Mouse (Mus musculus) adrenal gland, postnatal 10 days (tissue): Measurements from ENCODE around the gene Gm28048. TPM values are rescaled to one million over a fixed set of nuclear protein-coding genes. Genes with fewer than 3 reads are reported as not detected.
A peak's percentile ranks its signal among the peaks of the same experiment; 100 is the strongest.

Experiments
- DNase-seq: peaks from one replicate; pipeline ENCODE4 v3.0.0; 2021; ENCODE audit warnings: mixed read lengths
- total RNA-seq, 2 experiments: library from RNA; stranded (reverse); gene quantifications; 2 replicates each; pipeline ENCODE4 v1.2.3; 2021

Gm28048 gene
- total RNA-seq, 2 experiments from 2014 or later, result 27.1 to 33.0 TPM

- no peak for DNase-seq
Observed at GRCm38 (mm10) chr11:22989786-22990185, 7.9 kb upstream of the Gm28048 start.

- peak; percentile 62 for DNase-seq
Observed at GRCm38 (mm10) chr11:22987357-22987756, 5.5 kb upstream of the Gm28048 start.

GRCm38 (mm10) chr11:22985510-22985909 is 3.6 kb upstream of the Gm28048 start:
- no peak for DNase-seq

- DNase-seq, result no peak
Observed at GRCm38 (mm10) chr11:22982846-22983245, 956 bp upstream of the Gm28048 start.

- peak; percentile 45 for DNase-seq
Observed at GRCm38 (mm10) chr11:22981543-22981950, 343 bp downstream of the Gm28048 start.

GRCm38 (mm10) chr11:22981041-22981440 is 849 bp downstream of the Gm28048 start:
- DNase-seq, result no peak

GRCm38 (mm10) chr11:22979221-22979620 is 2.7 kb downstream of the Gm28048 start:
- no peak for DNase-seq

- DNase-seq, result no peak
Observed at GRCm38 (mm10) chr11:22978711-22979110, 3.2 kb downstream of the Gm28048 start.

- DNase-seq, result no peak
Observed at GRCm38 (mm10) chr11:22978215-22978614, 3.7 kb downstream of the Gm28048 start.

GRCm38 (mm10) chr11:22973599-22973998 is 8.3 kb downstream of the Gm28048 start:
- no peak for DNase-seq

- peak; percentile 83 for DNase-seq
Observed at GRCm38 (mm10) chr11:22972746-22973526, 9.0 kb downstream of the Gm28048 start.

- peak; percentile 70 for DNase-seq
Observed at GRCm38 (mm10) chr11:22971835-22972709, 9.8 kb downstream of the Gm28048 start, which contains the start of gene Zrsr1. Gene Zrsr1, plus strand, starts transcription at chr11:22972005.

GRCm38 (mm10) chr11:22970546-22970945 is 11.3 kb downstream of the Gm28048 start:
- DNase-seq, result no peak

GRCm38 (mm10) chr11:22969486-22969885 is 12.4 kb downstream of the Gm28048 start:
- no peak for DNase-seq

- DNase-seq, result peak; percentile 69
Observed at GRCm38 (mm10) chr11:22965503-22965902, 16.4 kb downstream of the Gm28048 start.

GRCm38 (mm10) chr11:22964401-22964800 is 17.5 kb downstream of the Gm28048 start:
- no peak for DNase-seq

GRCm38 (mm10) chr11:22962101-22962500 is 19.8 kb downstream of the Gm28048 start:
- DNase-seq, result no peak

- DNase-seq, result no peak
Observed at GRCm38 (mm10) chr11:22957791-22958374, 24.0 kb downstream of the Gm28048 start.

- peak; percentile 90 for DNase-seq
Observed at GRCm38 (mm10) chr11:22956830-22957229, 25.1 kb downstream of the Gm28048 start.

GRCm38 (mm10) chr11:22956346-22956745 is 25.5 kb downstream of the Gm28048 start:
- DNase-seq, result peak; percentile 22

GRCm38 (mm10) chr11:22952668-22953067 is 29.2 kb downstream of the Gm28048 start:
- DNase-seq, result no peak

GRCm38 (mm10) chr11:22950131-22950530 is 31.8 kb downstream of the Gm28048 start:
- no peak for DNase-seq

GRCm38 (mm10) chr11:22949101-22949500 is 32.8 kb downstream of the Gm28048 start:
- DNase-seq, result no peak
